Mouse (Mus musculus) MEL (cell line): Measurements from ENCODE around the gene Cdca7l. TPM values are rescaled to one million over a fixed set of nuclear protein-coding genes. Genes with fewer than 3 reads are reported as not detected.

Source experiments
- DNase-seq: peaks from one replicate; pipeline ENCODE4 v3.0.0; 2011; ENCODE audit warnings: low read depth, low spot score
- H3K27ac ChIP-seq: 2 replicates; pipeline ENCODE4 v1.5.1; 2012; ENCODE audit warnings: low read depth, mild to moderate bottlenecking, control low read depth, low read length, moderate library complexity; ENCODE audit not compliant: control insufficient read depth
- H3K27me3 ChIP-seq, 2 experiments: fragments of 150-350 bp in 1 of 2; sonication (generic) in 1 of 2; 2 replicates each; pipeline ENCODE4 v1.6.1; 2012; ENCODE audit warnings: low read length in 2 of 2, mild to moderate bottlenecking in 2 of 2, improper control_type of control experiment in 1 of 2, moderate library complexity in 1 of 2; ENCODE audit not compliant: insufficient read depth in 2 of 2, control insufficient read depth in 1 of 2
- H3K36me3 ChIP-seq, 2 experiments: 2 replicates each; pipeline ENCODE4 v1.6.1; 2012 to 2014; ENCODE audit warnings: low read length in 2 of 2, improper control_type of control experiment in 1 of 2, inconsistent platforms in 1 of 2, mild to moderate bottlenecking in 1 of 2; ENCODE audit not compliant: insufficient read depth in 2 of 2, control insufficient read depth in 1 of 2
- H3K4me1 ChIP-seq, 2 experiments: fragments of 150-350 bp in 1 of 2; sonication (generic) in 1 of 2; 2 replicates each; pipeline ENCODE4 v1.6.1; 2012; ENCODE audit warnings: low read length in 2 of 2, improper control_type of control experiment in 1 of 2, mild to moderate bottlenecking in 1 of 2; ENCODE audit not compliant: insufficient read depth in 2 of 2, control insufficient read depth in 1 of 2
- H3K4me3 ChIP-seq, 2 experiments: fragments of 150-350 bp in 1 of 2; sonication (generic) in 1 of 2; 2 replicates each; pipeline ENCODE4 v1.5.1; 2012; ENCODE audit warnings: low read depth in 2 of 2, low read length in 2 of 2, mild to moderate bottlenecking in 2 of 2, moderate library complexity in 2 of 2, control low read depth in 1 of 2, improper control_type of control experiment in 1 of 2; ENCODE audit not compliant: control insufficient read depth in 1 of 2, insufficient read depth in 1 of 2
- H3K79me2 ChIP-seq: 2 replicates; pipeline ENCODE4 v1.6.1; 2012; ENCODE audit warnings: mild to moderate bottlenecking, low read length, moderate library complexity; ENCODE audit not compliant: control insufficient read depth, poor library complexity, insufficient read depth
- H3K9ac ChIP-seq: 2 replicates; pipeline ENCODE4 v1.6.1; 2012; ENCODE audit warnings: low read depth, mild to moderate bottlenecking, control low read depth, low read length, moderate library complexity; ENCODE audit not compliant: control insufficient read depth, poor library complexity, severe bottlenecking
- H3K9me3 ChIP-seq: fragments of 150-350 bp; sonication (generic); replicated peaks from 2 replicates; pipeline ENCODE4 v1.6.1; 2012; ENCODE audit warnings: mild to moderate bottlenecking, low read length, improper control_type of control experiment, moderate library complexity; ENCODE audit not compliant: insufficient read depth
- CTCF ChIP-seq, 3 experiments: IDR thresholded peaks in 2 of 3; conservative IDR thresholded peaks in 1 of 3; 2 replicates each; pipeline ENCODE4 v1.5.1; 2011 to 2012; ENCODE audit warnings: low read length in 3 of 3, low read depth in 2 of 3, mild to moderate bottlenecking in 2 of 3, improper control_type of control experiment in 1 of 3, inconsistent platforms in 1 of 3, mixed read lengths in 1 of 3, moderate library complexity in 1 of 3; ENCODE audit not compliant: control insufficient read depth in 1 of 3, insufficient read depth in 1 of 3, poor library complexity in 1 of 3, severe bottlenecking in 1 of 3
- E2F4 ChIP-seq: IDR thresholded peaks from 2 replicates; pipeline ENCODE4 v1.6.1; 2011; ENCODE audit warnings: low read depth, low read length, improper control_type of control experiment, borderline replicate concordance
- GATA1 ChIP-seq: IDR thresholded peaks from 2 replicates; pipeline ENCODE4 v1.6.1; 2011; ENCODE audit warnings: low read depth, low read length, improper control_type of control experiment
- HCFC1 ChIP-seq: IDR thresholded peaks from 2 replicates; pipeline ENCODE4 v1.6.1; 2012; ENCODE audit warnings: low read depth, mild to moderate bottlenecking, inconsistent platforms, low read length, improper control_type of control experiment, moderate library complexity
- JUND ChIP-seq: IDR thresholded peaks from 2 replicates; pipeline ENCODE4 v1.6.1; 2011; ENCODE audit warnings: low read depth, mild to moderate bottlenecking, improper control_type of control experiment, low read length
- MAFK ChIP-seq: IDR thresholded peaks from 2 replicates; pipeline ENCODE4 v1.6.1; 2011; ENCODE audit warnings: low read depth, mild to moderate bottlenecking, low read length, improper control_type of control experiment, borderline replicate concordance
- MAX ChIP-seq: IDR thresholded peaks from 2 replicates; pipeline ENCODE4 v1.6.1; 2011; ENCODE audit warnings: low read length, improper control_type of control experiment
- MYB ChIP-seq: IDR thresholded peaks from 2 replicates; pipeline ENCODE4 v1.6.1; 2011; ENCODE audit warnings: mild to moderate bottlenecking, low read depth, low read length, improper control_type of control experiment
- MYC ChIP-seq: IDR thresholded peaks from 2 replicates; pipeline ENCODE4 v1.6.1; 2011; ENCODE audit warnings: low read depth, mild to moderate bottlenecking, low read length, improper control_type of control experiment, moderate library complexity
- NELFE ChIP-seq: IDR thresholded peaks from 2 replicates; pipeline ENCODE4 v1.6.1; 2011; ENCODE audit warnings: low read depth, low read length, improper control_type of control experiment
- POLR2A ChIP-seq, 2 experiments: IDR thresholded peaks; 2 replicates each; pipeline ENCODE4 v1.6.1; 2011 to 2012; ENCODE audit warnings: low read length in 2 of 2, mild to moderate bottlenecking in 2 of 2, control low read depth in 1 of 2, improper control_type of control experiment in 1 of 2, low read depth in 1 of 2, moderate library complexity in 1 of 2; ENCODE audit not compliant: control insufficient read depth in 1 of 2, insufficient read depth in 1 of 2, poor library complexity in 1 of 2
- POLR2AphosphoS2 ChIP-seq: IDR thresholded peaks from 2 replicates; pipeline ENCODE4 v1.6.1; 2011; ENCODE audit warnings: low read length, improper control_type of control experiment
- RCOR1 ChIP-seq: IDR thresholded peaks from 2 replicates; pipeline ENCODE4 v1.6.1; 2012; ENCODE audit warnings: low read depth, mild to moderate bottlenecking, inconsistent platforms, low read length, improper control_type of control experiment
- SMC3 ChIP-seq: IDR thresholded peaks from 2 replicates; pipeline ENCODE4 v1.6.1; 2011; ENCODE audit warnings: low read depth, low read length, improper control_type of control experiment
- TAL1 ChIP-seq: IDR thresholded peaks from 2 replicates; pipeline ENCODE4 v1.6.1; 2012; ENCODE audit warnings: mild to moderate bottlenecking, inconsistent platforms, low read length, moderate library complexity, mixed read lengths
- UBTF ChIP-seq: IDR thresholded peaks from 2 replicates; pipeline ENCODE4 v1.6.1; 2012; ENCODE audit warnings: low read depth, mild to moderate bottlenecking, inconsistent platforms, low read length, improper control_type of control experiment, moderate library complexity, borderline replicate concordance; ENCODE audit not compliant: insufficient read depth
- USF1 ChIP-seq: IDR thresholded peaks from 2 replicates; pipeline ENCODE4 v1.6.1; 2014; ENCODE audit warnings: low read depth, mild to moderate bottlenecking, inconsistent platforms, low read length, improper control_type of control experiment, moderate library complexity
- USF2 ChIP-seq, 2 experiments: IDR thresholded peaks; 2 replicates each; pipeline ENCODE4 v1.6.1; 2011 to 2012; ENCODE audit warnings: improper control_type of control experiment in 2 of 2, low read length in 2 of 2, borderline replicate concordance in 1 of 2, inconsistent platforms in 1 of 2, low read depth in 1 of 2, mild to moderate bottlenecking in 1 of 2; ENCODE audit not compliant: insufficient read depth in 1 of 2
- ZC3H11A ChIP-seq: IDR thresholded peaks from 2 replicates; pipeline ENCODE4 v1.6.1; 2012; ENCODE audit warnings: low read depth, mild to moderate bottlenecking, inconsistent platforms, low read length, improper control_type of control experiment
- polyA plus RNA-seq, 2 experiments: library from polyadenylated mRNA; stranded (reverse) in 1 of 2; unstranded in 1 of 2; fragments of >175 nt in 1 of 2; fragments of >200 nt in 1 of 2; gene quantifications; 2 replicates each; pipeline versions ENCODE4 v1.2.1 to v1.2.4; 2012; ENCODE audit warnings: low replicate concordance in 2 of 2, low read depth in 1 of 2; ENCODE audit not compliant: insufficient read length in 2 of 2, insufficient read depth in 1 of 2, missing spikeins in 1 of 2
- total RNA-seq: library from RNA; depleted of rRNA; stranded (reverse); fragments of 300-350 nt; gene quantifications from 2 replicates; pipeline ENCODE4 v1.2.3, GENCODE M21; 2012

The Cdca7l gene
- total and polyA plus RNA-seq, 3 experiments = 93.3 to 1,920 (median 99.6) TPM

GRCm38 (mm10) chr12:117914613-117915245 lies 110.6 kb downstream of the Cdca7l start:
- Histone ChIP-seq H3K9me3 (no peaks in the 10 kb centered on the region), H3K27me3 (no peaks in the 10 kb centered on the region; a peak in 1 of 4 replicates), H3K4me3 (no peak overlapping the region), H3K36me3 (no peaks in the 10 kb centered on the region), H3K4me1 (no peaks in the 10 kb centered on the region; a peak in 1 of 4 replicates), H3K27ac (no peak overlapping the region), H3K9ac (no peak overlapping the region)
- DNase-seq = no peak
- TF ChIP-seq TAL1 (no peak), USF1 (no peak), MYB (no peak), GATA1 (no peak), E2F4 (no peak), MYC (no peak), MAX (no peak), CTCF (IDR thresholded peaks at IDR 0.05 in 2 of 3, conservative IDR thresholded peaks at IDR 0.05 in 1 of 3; ENCODE audit: control insufficient read depth in 1 of 3, insufficient read depth in 1 of 3, low read depth in 2 of 3, low read length in 3 of 3, poor library complexity in 1 of 3, severe bottlenecking in 1 of 3) (no peak), ZC3H11A (no peak), NELFE (no peak)
- TF ChIP-seq, all 39 proteins: peak for 0
- no peaks in the 10 kb centered on the region for H3K79me2 ChIP-seq

- no peaks in the 10 kb centered on the region; a peak in 1 of 4 replicates for H3K4me1 ChIP-seq
- TF ChIP-seq MAFK = no peak
- TF ChIP-seq JUND = no peak
- TF ChIP-seq POLR2AphosphoS2 = no peak
- no peak for TF ChIP-seq MAX
- TF ChIP-seq UBTF = no peak
- TF ChIP-seq POLR2A (IDR thresholded peaks at IDR 0.05; ENCODE audit: control insufficient read depth in 1 of 2, insufficient read depth in 1 of 2, low read depth in 1 of 2, low read length in 2 of 2, poor library complexity in 1 of 2) = no peak
- no peak for TF ChIP-seq USF2 (IDR thresholded peaks at IDR 0.05; ENCODE audit: borderline replicate concordance in 1 of 2, insufficient read depth in 1 of 2, low read depth in 1 of 2, low read length in 2 of 2)
- no peak for TF ChIP-seq HCFC1
- no peak for TF ChIP-seq SMC3
- no peak for TF ChIP-seq NELFE
- TF ChIP-seq RCOR1 = no peak
- H3K9me3 ChIP-seq = no peaks in the 10 kb centered on the region
- DNase-seq = no peak
- no peak overlapping the region for H3K27ac ChIP-seq
- no peaks in the 10 kb centered on the region for H3K36me3 ChIP-seq
- no peak overlapping the region for H3K9ac ChIP-seq
- no peaks in the 10 kb centered on the region; a peak in 1 of 4 replicates for H3K27me3 ChIP-seq
- H3K79me2 ChIP-seq = no peaks in the 10 kb centered on the region
- no peak overlapping the region for H3K4me3 ChIP-seq
These were observed 111.9 kb downstream of the Cdca7l start for GRCm38 (mm10) chr12:117915826-117916588.
